Mouse (Mus musculus) mature B cell (primary cell): ENCODE data around the gene Wdr5.

Experiments used
- in situ Hi-C: fragments of 300-500 bp; cut with MboI; formaldehyde crosslinking; loops from 2 replicates; pipeline ENCODE4 v1.14.3; 2019

The Wdr5 gene

GRCm38 (mm10) chr2:27548664-27549369 lies 33.9 kb downstream of the Wdr5 start:
- in situ Hi-C loops: no loop called here

GRCm38 (mm10) chr2:27552620-27553287 lies 37.8 kb downstream of the Wdr5 start:
- in situ Hi-C loops: no loop called here

DNA sequence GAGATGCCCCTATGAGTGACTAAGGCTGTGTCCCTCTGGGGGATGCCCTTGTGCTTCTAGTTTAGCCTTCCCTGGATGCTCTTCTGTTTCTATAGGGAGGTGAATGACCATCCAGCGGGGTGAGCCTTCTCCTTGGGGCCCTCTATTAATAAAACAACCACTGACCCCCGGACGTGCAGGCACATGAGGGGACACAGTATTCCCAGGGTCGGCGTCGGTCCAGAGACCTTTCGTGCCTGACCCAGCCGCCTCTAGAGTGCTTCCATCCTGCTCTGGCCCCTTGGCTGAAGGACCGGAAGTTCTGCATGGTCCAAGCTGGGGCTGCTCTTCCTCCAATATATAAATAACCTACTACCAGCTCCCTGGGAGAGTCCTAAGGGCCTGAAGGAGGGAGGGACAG lies 39.4 kb downstream of the Wdr5 start:
- in situ Hi-C loops: no loop called here

GRCm38 (mm10) chr2:27556921-27557320 lies 42.0 kb downstream of the Wdr5 start:
- in situ Hi-C loops: no loop called here

GRCm38 (mm10) chr2:27560708-27561123 lies 45.8 kb downstream of the Wdr5 start:
- in situ Hi-C loops: no loop called here

GRCm38 (mm10) chr2:27561159-27561558 lies 46.2 kb downstream of the Wdr5 start:
- in situ Hi-C loops: no loop called here

- in situ Hi-C loops: no loop called here
These were observed 46.9 kb downstream of the Wdr5 start for GRCm38 (mm10) chr2:27561829-27562228.

DNA sequence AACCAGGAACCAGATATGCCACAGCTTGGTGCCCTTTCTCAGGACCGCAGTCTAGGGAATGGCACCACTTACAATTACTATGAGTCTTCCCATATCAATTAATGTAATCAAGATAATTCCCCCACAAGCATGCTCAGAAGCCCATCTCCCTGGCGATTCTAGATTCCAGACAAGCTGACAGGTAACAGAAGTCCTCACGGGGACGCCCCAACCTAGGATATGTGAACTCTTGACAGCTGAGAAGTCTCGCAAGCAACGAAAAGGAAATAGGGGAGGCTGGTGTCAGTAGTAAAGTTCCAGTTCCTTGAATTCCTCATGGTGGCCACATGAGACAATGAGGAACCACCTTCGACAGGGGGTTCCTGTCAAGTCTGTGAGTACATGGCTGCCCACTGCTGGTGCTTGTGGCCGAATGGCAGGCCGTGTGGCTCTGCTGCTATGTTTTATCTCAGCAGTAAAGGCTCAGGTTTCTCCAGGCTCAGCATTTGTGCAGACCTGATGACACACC lies 48.7 kb downstream of the Wdr5 start:
- in situ Hi-C loops: no loop called here

DNA sequence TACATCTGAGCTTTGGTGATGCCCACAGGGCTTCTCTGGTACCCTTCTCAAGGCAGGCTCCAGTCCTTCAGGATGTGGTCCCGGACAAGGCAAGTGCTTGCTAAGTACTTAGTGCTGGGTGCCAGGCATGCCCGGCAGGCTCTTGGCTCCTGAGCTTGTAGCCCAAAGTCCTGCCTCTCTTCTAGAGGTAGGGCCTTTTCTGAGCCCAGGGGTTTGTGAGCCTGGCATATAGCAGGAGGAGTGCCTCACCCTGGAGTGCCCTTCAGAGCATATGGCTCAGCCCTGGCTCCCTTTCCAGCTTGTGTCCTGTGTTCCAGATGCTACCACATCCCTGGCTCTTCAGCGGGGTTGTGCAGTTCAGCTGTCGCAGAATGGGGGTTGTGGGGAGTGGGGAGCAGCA lies 49.7 kb downstream of the Wdr5 start:
- in situ Hi-C loops: no loop called here

- in situ Hi-C loops: no loop called here
These were observed 50.6 kb downstream of the Wdr5 start for GRCm38 (mm10) chr2:27565316-27566103.

DNA sequence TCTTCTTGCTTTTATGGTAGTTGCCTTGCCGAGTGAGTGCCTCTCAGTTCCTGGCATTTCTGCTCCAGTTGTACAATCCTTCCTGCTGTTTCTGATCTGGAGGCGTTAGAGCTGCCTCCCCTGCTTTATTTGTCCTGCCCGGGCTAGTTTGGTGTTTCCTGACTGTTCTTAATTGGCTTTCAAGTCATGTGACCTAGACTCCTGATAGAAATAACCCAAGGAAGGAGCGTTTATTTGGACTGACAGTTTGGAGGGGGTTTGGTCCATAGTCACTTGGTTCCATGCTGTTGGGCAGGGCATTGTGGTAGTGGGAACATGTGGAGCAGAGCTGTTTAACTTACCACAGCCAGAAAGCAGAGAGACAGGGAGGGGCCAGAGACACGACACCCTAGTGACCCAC lies 55.9 kb downstream of the Wdr5 start:
- in situ Hi-C loops: no loop called here

GRCm38 (mm10) chr2:27572261-27572793 lies 57.4 kb downstream of the Wdr5 start:
- in situ Hi-C loops: no loop called here

DNA sequence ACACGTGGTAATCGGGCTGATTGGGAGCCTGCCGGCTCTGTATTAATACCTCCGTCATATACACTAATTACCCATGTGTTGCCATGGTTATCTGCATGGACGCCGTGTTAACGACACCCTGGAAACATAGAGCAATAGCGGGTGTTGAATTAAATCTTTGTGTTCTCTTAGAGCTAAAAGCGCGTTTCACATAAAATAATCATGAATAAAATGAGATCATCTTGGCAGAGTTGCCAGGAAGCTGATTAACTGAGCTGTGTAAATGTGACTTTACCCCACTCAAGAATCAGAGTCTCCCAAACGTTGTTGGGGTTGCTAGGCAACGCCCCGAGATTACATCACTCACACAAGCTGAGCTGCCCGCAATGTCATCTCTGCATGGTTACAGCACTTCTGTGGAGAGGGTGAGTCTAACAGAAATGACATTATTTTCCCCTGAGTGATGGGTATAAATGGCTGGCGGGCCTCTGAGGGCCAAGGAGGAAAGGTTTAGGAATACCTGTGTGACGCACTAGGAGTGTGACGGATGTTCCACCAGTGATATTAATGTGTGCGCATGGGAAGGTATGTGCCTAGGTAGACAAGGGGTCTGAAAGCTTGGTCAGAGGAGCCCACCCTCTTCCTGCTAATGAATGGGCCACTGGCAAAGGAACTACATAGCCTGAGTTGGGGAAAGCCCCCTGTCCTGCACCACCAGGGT lies 58.1 kb downstream of the Wdr5 start:
- in situ Hi-C loops: no loop called here

DNA sequence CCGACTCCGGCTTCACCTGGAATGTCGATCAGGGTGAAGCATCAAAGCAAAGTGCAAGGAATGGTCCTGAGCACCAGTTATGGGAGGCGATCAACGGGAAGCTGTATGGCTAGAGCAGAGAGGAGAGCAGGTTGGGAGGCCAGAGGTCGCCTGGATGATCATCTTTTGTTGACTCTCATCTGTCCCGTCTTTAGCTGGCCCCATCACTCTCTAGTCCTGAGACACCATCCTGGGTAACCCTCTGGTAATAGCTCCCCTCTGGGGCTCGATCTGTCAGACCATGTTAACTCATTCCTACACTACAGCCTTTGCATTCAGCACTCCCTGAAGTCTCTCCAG lies 58.6 kb downstream of the Wdr5 start:
- in situ Hi-C loops: no loop called here

DNA sequence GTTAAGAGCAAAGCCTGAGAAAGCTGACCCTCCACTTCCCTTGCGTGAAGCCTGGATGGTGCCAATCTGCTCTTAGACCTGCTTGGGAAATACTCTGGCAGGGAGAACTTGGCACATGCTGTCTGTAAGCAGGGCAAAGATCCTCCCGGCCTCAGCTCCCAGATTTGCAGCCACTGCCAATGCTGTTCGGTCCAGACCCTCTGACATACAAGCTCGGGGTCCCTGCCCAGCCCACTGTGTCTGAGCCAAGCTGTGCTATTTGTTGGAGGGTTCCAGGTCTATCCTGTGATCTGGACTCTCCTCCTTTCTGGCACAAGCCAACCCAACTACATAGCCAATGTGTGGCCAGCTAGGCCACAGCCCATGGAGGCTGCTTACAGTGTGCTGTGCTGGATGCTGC lies 61.5 kb downstream of the Wdr5 start:
- in situ Hi-C loops: no loop called here

DNA sequence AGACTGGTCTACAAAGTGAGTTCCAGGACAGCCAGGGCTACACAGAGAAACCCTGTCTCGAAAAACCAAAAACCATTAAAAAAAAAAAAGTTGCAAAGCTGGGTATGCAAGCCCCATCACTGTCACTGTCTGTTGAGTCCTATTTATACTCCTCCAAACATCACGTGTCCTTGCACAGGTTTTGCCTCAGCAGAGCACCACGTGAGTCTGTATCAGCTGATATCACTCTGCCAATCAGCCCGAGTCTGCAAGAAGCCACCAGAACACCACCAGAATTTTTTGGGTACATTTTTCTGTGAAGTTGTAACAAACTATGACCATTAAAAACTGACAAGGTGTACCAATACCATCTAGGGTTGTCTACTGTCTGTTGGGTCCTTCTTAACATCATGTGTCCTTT lies 63.6 kb downstream of the Wdr5 start:
- in situ Hi-C loops: no loop called here

GRCm38 (mm10) chr2:27582112-27582511 lies 67.2 kb downstream of the Wdr5 start:
- in situ Hi-C loops: no loop called here

GRCm38 (mm10) chr2:27583019-27583418 lies 68.1 kb downstream of the Wdr5 start:
- in situ Hi-C loops: no loop called here

DNA sequence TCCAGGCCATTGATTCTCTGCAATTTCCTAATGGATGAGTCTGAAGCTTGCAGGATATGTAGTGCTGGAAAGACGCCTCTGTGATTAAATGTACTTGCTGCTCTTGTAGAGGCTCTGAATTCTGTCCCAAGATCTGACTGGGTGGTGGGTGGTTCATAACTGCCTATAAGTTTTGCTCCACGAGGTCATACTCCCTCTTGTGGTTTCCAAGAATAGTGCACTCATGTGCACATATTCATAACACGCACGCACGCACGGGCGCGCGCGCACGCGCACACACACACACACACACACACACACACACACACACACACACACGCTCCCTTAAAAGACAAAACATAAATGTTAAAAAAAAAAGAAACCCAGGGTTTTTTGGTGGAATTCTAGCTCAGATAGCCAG lies 69.6 kb downstream of the Wdr5 start:
- in situ Hi-C loops: no loop called here
